Mouse (Mus musculus) intestine, embryonic 14.5 days (tissue): ENCODE measurements around the gene Zfp526. TPM values are rescaled to one million over a fixed set of nuclear protein-coding genes. Genes with fewer than 3 reads are reported as not detected.

Experiments used
- ATAC-seq: fragments of 200-750 bp; cut with Nextera tagmentation; replicated peaks from 2 replicates; pipeline ENCODE4 v1.8.0; 2017; ENCODE audit warnings: low read depth, moderate number of reproducible peaks, moderate TSS enrichment, moderate library complexity; ENCODE audit not compliant: low FRiP score, low TSS enrichment
- DNase-seq: peaks from one replicate; pipeline ENCODE4 v3.0.0-alpha.2; 2018; ENCODE audit warnings: low spot score
- H3K27ac ChIP-seq: fragments of 300-500 bp; sonication (generic); 2 replicates; pipeline ENCODE4 v1.5.1; 2014; ENCODE audit warnings: low read depth, mild to moderate bottlenecking, control low read depth
- H3K27me3 ChIP-seq: fragments of 300-500 bp; sonication (generic); replicated peaks from 2 replicates; pipeline ENCODE4 v1.6.1; 2014; ENCODE audit warnings: low read length, control low read depth; ENCODE audit not compliant: control insufficient read depth, insufficient read depth
- H3K36me3 ChIP-seq: fragments of 300-500 bp; sonication (generic); 2 replicates; pipeline ENCODE4 v1.6.1; 2014; ENCODE audit warnings: low read length, control low read depth; ENCODE audit not compliant: control insufficient read depth, insufficient read depth
- H3K4me1 ChIP-seq: fragments of 300-500 bp; sonication (generic); replicated peaks from 2 replicates; pipeline ENCODE4 v1.6.1; 2014; ENCODE audit warnings: low read length, control low read depth, mixed read lengths; ENCODE audit not compliant: control insufficient read depth, insufficient read depth
- H3K4me2 ChIP-seq: fragments of 300-500 bp; sonication (generic); 2 replicates; pipeline ENCODE4 v1.6.1; 2014; ENCODE audit warnings: low read length
- H3K4me3 ChIP-seq: fragments of 300-500 bp; sonication (generic); 2 replicates; pipeline ENCODE4 v1.5.1; 2014; ENCODE audit warnings: low read depth, low read length, control low read depth, mixed read lengths
- H3K9ac ChIP-seq: fragments of 300-500 bp; sonication (generic); 2 replicates; pipeline ENCODE4 v1.6.1; 2014; ENCODE audit warnings: mild to moderate bottlenecking, low read length
- H3K9me3 ChIP-seq: fragments of 300-500 bp; sonication (generic); 2 replicates; pipeline ENCODE4 v1.6.1; 2016; ENCODE audit warnings: low read length, control low read depth; ENCODE audit not compliant: control insufficient read depth
- WGBS: fragments of 180-500 bp; shearing (Covaris S2); extraction: QIAGEN DNeasy Blood & Tissue Kit; methylation state at CpG from one replicate; pipeline ENCODE4 v1.1.7; 2014; 5-methylcytosine and 5-hydroxymethylcytosine counted together
- polyA plus RNA-seq: library from polyadenylated mRNA; unstranded; fragments of >200 nt; fragmentation: Nextera tagmentation; extraction: Ambion mirVana; gene quantifications from 2 replicates; pipeline ENCODE4 v1.2.1, GENCODE M21; 2014

Gene Zfp526
- polyA plus RNA-seq, 1 experiment from 2014 or later, result 4.2 TPM

DNA sequence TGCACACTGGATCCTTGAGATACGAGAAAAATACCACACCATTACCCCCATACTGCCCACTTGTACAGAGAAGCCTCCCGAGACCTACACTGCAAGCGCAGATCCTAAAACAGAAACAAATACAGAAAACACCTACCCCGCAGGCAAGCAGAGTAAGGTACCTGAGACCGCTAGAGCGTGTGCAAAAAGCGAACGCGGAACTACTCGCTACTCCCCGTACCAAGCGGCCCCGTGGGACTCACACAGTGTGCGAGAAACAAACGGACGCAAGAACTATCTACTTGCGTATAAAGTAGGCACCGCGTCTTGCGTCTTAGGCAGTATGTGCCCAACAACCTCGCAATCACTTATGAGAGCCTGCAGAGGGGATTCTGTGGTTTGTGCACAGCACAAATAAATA, 39.4 kb upstream of the Zfp526 start:
- Histone ChIP-seq H3K36me3 (no peaks in the 10 kb centered on the region), H3K4me3 (no peak overlapping the region), H3K4me2 (0 out of 2 replicates have a peak overlapping the region, but pooled peaks have one; percentile 8), H3K27me3 (peaks cover 73% of the 10 kb centered on the region), H3K4me1 (peaks cover 9% of the 10 kb centered on the region; the same call in 1 of the 2 replicates), H3K9ac (no peak overlapping the region), H3K27ac (no peak overlapping the region), H3K9me3 (no peaks in the 10 kb centered on the region)
- 8% methylated on average over 21 of the region's 21 CpGs for WGBS
- ATAC-seq (no peak), DNase-seq (no peak)

DNA sequence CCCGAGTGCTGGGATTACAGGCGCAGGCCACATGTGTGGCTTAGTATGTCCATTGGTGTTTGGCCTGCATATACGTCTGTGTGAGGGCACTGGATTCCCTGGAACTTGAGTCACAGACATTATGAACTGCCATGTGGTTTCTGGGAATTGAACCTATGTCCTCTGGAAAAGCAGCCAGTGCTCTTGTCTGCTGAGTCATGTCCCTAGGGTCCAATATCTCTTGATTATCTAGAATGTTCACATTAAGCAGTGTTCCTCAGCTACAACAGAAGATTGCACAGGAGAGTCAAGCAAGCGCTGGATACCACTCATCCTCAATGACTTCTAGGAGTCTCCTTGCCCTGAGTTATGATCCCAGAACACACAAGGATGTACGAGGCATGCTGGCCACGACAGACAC, 37.1 kb upstream of the Zfp526 start:
- WGBS, result 73% methylated on average over 6 of the region's 6 CpGs
- no peak overlapping the region for H3K27ac ChIP-seq
- ATAC-seq, result no peak
- peaks cover 50% of the 10 kb centered on the region for H3K27me3 ChIP-seq
- no peaks in the 10 kb centered on the region for H3K9me3 ChIP-seq
- no peaks in the 10 kb centered on the region for H3K36me3 ChIP-seq
- DNase-seq, result no peak
- H3K4me3 ChIP-seq, result no peak overlapping the region
- no peak overlapping the region for H3K4me2 ChIP-seq
- no peak overlapping the region for H3K9ac ChIP-seq
- peaks cover 6% of the 10 kb centered on the region; the same call in 1 of the 2 replicates for H3K4me1 ChIP-seq

GRCm38 (mm10) chr7:25187662-25188650, 33.3 kb upstream of the Zfp526 start:
- Histone ChIP-seq H3K9ac (no peak overlapping the region), H3K9me3 (no peaks in the 10 kb centered on the region), H3K4me3 (no peak overlapping the region), H3K4me2 (no peak overlapping the region), H3K36me3 (no peaks in the 10 kb centered on the region), H3K27me3 (peaks cover 15% of the 10 kb centered on the region), H3K4me1 (no peaks in the 10 kb centered on the region), H3K27ac (no peak overlapping the region)
- DNase-seq (peak; percentile 95), ATAC-seq (peak; percentile 85)
- 20% methylated on average over 21 of the region's 21 CpGs for whole genome bisulfite sequencing

- Histone ChIP-seq H3K36me3 (no peaks in the 10 kb centered on the region), H3K27ac (no peak overlapping the region), H3K4me1 (no peaks in the 10 kb centered on the region), H3K9ac (no peak overlapping the region), H3K27me3 (no peaks in the 10 kb centered on the region), H3K9me3 (no peaks in the 10 kb centered on the region), H3K4me2 (no peak overlapping the region), H3K4me3 (no peak overlapping the region)
- ATAC-seq (no peak), DNase-seq (no peak)
- WGBS, result 86% methylated on average over 11 of the region's 11 CpGs
Observed at GRCm38 (mm10) chr7:25190806-25191205, 30.4 kb upstream of the Zfp526 start.

- Histone ChIP-seq H3K4me2 (no peak overlapping the region), H3K9ac (no peak overlapping the region), H3K27me3 (no peaks in the 10 kb centered on the region), H3K9me3 (no peaks in the 10 kb centered on the region), H3K4me1 (no peaks in the 10 kb centered on the region), H3K36me3 (no peaks in the 10 kb centered on the region), H3K4me3 (no peak overlapping the region), H3K27ac (no peak overlapping the region)
- 80% methylated on average over 8 of the region's 8 CpGs for WGBS
- ATAC-seq (no peak), DNase-seq (no peak)
Observed at GRCm38 (mm10) chr7:25192110-25192509, 29.1 kb upstream of the Zfp526 start.

DNA sequence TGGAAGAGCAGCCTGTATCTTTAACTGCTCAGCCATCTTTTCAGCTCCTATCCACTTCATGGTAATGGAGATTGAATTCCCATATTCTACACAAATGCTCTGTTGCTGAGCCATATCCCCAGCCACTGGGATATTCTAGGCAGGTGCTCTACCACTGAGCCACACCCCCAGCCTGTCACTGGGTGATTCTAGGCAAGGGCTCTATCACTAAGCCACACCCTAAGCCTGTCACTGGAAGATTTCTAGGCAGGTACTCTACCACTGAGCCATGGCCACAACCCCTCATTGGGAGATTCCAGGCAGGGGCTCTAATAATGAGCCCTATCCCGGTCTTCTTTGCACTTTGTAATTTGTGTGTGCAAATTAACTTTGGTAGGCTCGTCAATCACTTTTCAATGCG, 26.1 kb upstream of the Zfp526 start:
- DNase-seq, result no peak
- Histone ChIP-seq H3K27me3 (no peaks in the 10 kb centered on the region), H3K9ac (no peak overlapping the region), H3K9me3 (no peaks in the 10 kb centered on the region), H3K4me2 (no peak overlapping the region), H3K36me3 (no peaks in the 10 kb centered on the region), H3K4me1 (no peaks in the 10 kb centered on the region; the same call in 1 of the 2 replicates), H3K27ac (no peak overlapping the region), H3K4me3 (no peak overlapping the region)
- ATAC-seq, result no peak
- WGBS, result 80% methylated on average over 3 of the region's 3 CpGs

GRCm38 (mm10) chr7:25196107-25196506, 25.1 kb upstream of the Zfp526 start:
- Histone ChIP-seq H3K27ac (no peak overlapping the region), H3K4me1 (no peaks in the 10 kb centered on the region; the same call in 1 of the 2 replicates)
- WGBS, result 82% methylated on average over 9 of the region's 9 CpGs

DNA sequence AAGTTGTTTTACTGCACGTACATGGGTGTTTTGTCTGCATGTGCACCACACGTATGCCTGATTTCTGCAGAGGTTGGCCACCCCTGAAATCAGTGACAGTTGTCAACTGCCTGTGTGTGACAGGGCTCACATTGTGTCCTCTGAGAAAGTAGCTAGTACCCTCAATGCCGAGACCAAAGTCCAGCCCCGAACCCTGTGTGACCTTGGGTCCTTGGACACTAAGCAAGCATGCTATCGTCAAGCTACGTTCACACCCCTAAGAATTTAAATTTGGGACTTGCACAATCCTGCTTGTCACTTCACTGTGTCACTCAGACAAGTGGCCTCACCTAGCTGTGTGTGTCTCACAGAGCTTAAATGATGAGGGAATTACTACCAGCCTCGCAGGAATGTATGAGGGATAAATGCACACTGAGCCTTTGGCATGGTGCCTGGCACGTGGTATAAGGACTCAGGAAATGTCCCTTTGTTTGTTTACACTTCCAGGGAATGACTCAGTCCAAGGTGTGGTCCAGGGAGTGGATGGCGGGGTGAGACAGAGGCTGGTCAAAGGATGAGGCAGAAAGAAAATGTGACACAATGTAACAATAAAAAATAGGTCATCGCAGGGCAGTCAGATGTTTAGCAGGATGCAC, 23.7 kb upstream of the Zfp526 start:
- Histone ChIP-seq H3K4me2 (no peak overlapping the region), H3K27ac (no peak overlapping the region), H3K27me3 (no peaks in the 10 kb centered on the region), H3K9me3 (no peaks in the 10 kb centered on the region), H3K9ac (no peak overlapping the region), H3K36me3 (0 out of 2 replicates have a peak, but pooled peaks cover 5% of the 10 kb centered on the region), H3K4me3 (no peak overlapping the region), H3K4me1 (no peaks in the 10 kb centered on the region; the same call in 1 of the 2 replicates)
- WGBS, result 53% methylated on average over 10 of the region's 10 CpGs
- ATAC-seq (peak; percentile 81), DNase-seq (peak; percentile 62)

More at GRCm38 (mm10) chr7:25196107-25196506, 25.1 kb upstream of the Zfp526 start:
- Histone ChIP-seq H3K4me2 (no peak overlapping the region), H3K27me3 (no peaks in the 10 kb centered on the region), H3K36me3 (no peaks in the 10 kb centered on the region), H3K9me3 (no peaks in the 10 kb centered on the region), H3K9ac (no peak overlapping the region), H3K4me3 (no peak overlapping the region)
- no peak for ATAC-seq
- no peak for DNase-seq
